Mouse (Mus musculus) MEL (cell line): ENCODE data around the gene Shh. TPM values are rescaled to one million over a fixed set of nuclear protein-coding genes. Genes with fewer than 3 reads are reported as not detected.

ENCODE experiments used
- DNase-seq: peaks from one replicate; pipeline ENCODE4 v3.0.0; 2011; ENCODE audit warnings: low read depth, low spot score
- H3K27ac ChIP-seq: 2 replicates; pipeline ENCODE4 v1.5.1; 2012; ENCODE audit warnings: low read depth, mild to moderate bottlenecking, control low read depth, low read length, moderate library complexity; ENCODE audit not compliant: control insufficient read depth
- H3K27me3 ChIP-seq, 2 experiments: fragments of 150-350 bp in 1 of 2; sonication (generic) in 1 of 2; 2 replicates each; pipeline ENCODE4 v1.6.1; 2012; ENCODE audit warnings: low read length in 2 of 2, mild to moderate bottlenecking in 2 of 2, improper control_type of control experiment in 1 of 2, moderate library complexity in 1 of 2; ENCODE audit not compliant: insufficient read depth in 2 of 2, control insufficient read depth in 1 of 2
- H3K36me3 ChIP-seq, 2 experiments: 2 replicates each; pipeline ENCODE4 v1.6.1; 2012 to 2014; ENCODE audit warnings: low read length in 2 of 2, improper control_type of control experiment in 1 of 2, inconsistent platforms in 1 of 2, mild to moderate bottlenecking in 1 of 2; ENCODE audit not compliant: insufficient read depth in 2 of 2, control insufficient read depth in 1 of 2
- H3K4me1 ChIP-seq, 2 experiments: fragments of 150-350 bp in 1 of 2; sonication (generic) in 1 of 2; 2 replicates each; pipeline ENCODE4 v1.6.1; 2012; ENCODE audit warnings: low read length in 2 of 2, improper control_type of control experiment in 1 of 2, mild to moderate bottlenecking in 1 of 2; ENCODE audit not compliant: insufficient read depth in 2 of 2, control insufficient read depth in 1 of 2
- H3K4me3 ChIP-seq, 2 experiments: fragments of 150-350 bp in 1 of 2; sonication (generic) in 1 of 2; 2 replicates each; pipeline ENCODE4 v1.5.1; 2012; ENCODE audit warnings: low read depth in 2 of 2, low read length in 2 of 2, mild to moderate bottlenecking in 2 of 2, moderate library complexity in 2 of 2, control low read depth in 1 of 2, improper control_type of control experiment in 1 of 2; ENCODE audit not compliant: control insufficient read depth in 1 of 2, insufficient read depth in 1 of 2
- H3K79me2 ChIP-seq: 2 replicates; pipeline ENCODE4 v1.6.1; 2012; ENCODE audit warnings: mild to moderate bottlenecking, low read length, moderate library complexity; ENCODE audit not compliant: control insufficient read depth, poor library complexity, insufficient read depth
- H3K9ac ChIP-seq: 2 replicates; pipeline ENCODE4 v1.6.1; 2012; ENCODE audit warnings: low read depth, mild to moderate bottlenecking, control low read depth, low read length, moderate library complexity; ENCODE audit not compliant: control insufficient read depth, poor library complexity, severe bottlenecking
- H3K9me3 ChIP-seq: fragments of 150-350 bp; sonication (generic); replicated peaks from 2 replicates; pipeline ENCODE4 v1.6.1; 2012; ENCODE audit warnings: mild to moderate bottlenecking, low read length, improper control_type of control experiment, moderate library complexity; ENCODE audit not compliant: insufficient read depth
- E2F4 ChIP-seq: IDR thresholded peaks from 2 replicates; pipeline ENCODE4 v1.6.1; 2011; ENCODE audit warnings: low read depth, low read length, improper control_type of control experiment, borderline replicate concordance
- KAT2A ChIP-seq: conservative IDR thresholded peaks from 2 replicates; pipeline ENCODE4 v1.6.1; 2012; ENCODE audit warnings: low read depth, low read length, improper control_type of control experiment, inconsistent platforms
- MAFK ChIP-seq: IDR thresholded peaks from 2 replicates; pipeline ENCODE4 v1.6.1; 2011; ENCODE audit warnings: low read depth, mild to moderate bottlenecking, low read length, improper control_type of control experiment, borderline replicate concordance
- MXI1 ChIP-seq: IDR thresholded peaks from 2 replicates; pipeline ENCODE4 v1.6.1; 2011; ENCODE audit warnings: mild to moderate bottlenecking, low read depth, low read length, improper control_type of control experiment
- MYC ChIP-seq: IDR thresholded peaks from 2 replicates; pipeline ENCODE4 v1.6.1; 2011; ENCODE audit warnings: low read depth, mild to moderate bottlenecking, low read length, improper control_type of control experiment, moderate library complexity
- NRF1 ChIP-seq: IDR thresholded peaks from 2 replicates; pipeline ENCODE4 v1.6.1; 2014; ENCODE audit warnings: low read depth, mild to moderate bottlenecking, inconsistent platforms, low read length, improper control_type of control experiment, moderate library complexity; ENCODE audit not compliant: poor library complexity, insufficient read depth, severe bottlenecking
- POLR2A ChIP-seq, 2 experiments: IDR thresholded peaks; 2 replicates each; pipeline ENCODE4 v1.6.1; 2011 to 2012; ENCODE audit warnings: low read length in 2 of 2, mild to moderate bottlenecking in 2 of 2, control low read depth in 1 of 2, improper control_type of control experiment in 1 of 2, low read depth in 1 of 2, moderate library complexity in 1 of 2; ENCODE audit not compliant: control insufficient read depth in 1 of 2, insufficient read depth in 1 of 2, poor library complexity in 1 of 2
- TAL1 ChIP-seq: IDR thresholded peaks from 2 replicates; pipeline ENCODE4 v1.6.1; 2012; ENCODE audit warnings: mild to moderate bottlenecking, inconsistent platforms, low read length, moderate library complexity, mixed read lengths
- UBTF ChIP-seq: IDR thresholded peaks from 2 replicates; pipeline ENCODE4 v1.6.1; 2012; ENCODE audit warnings: low read depth, mild to moderate bottlenecking, inconsistent platforms, low read length, improper control_type of control experiment, moderate library complexity, borderline replicate concordance; ENCODE audit not compliant: insufficient read depth
- ZKSCAN1 ChIP-seq: IDR thresholded peaks from 2 replicates; pipeline ENCODE4 v1.6.1; 2012; ENCODE audit warnings: low read depth, mild to moderate bottlenecking, inconsistent platforms, low read length, improper control_type of control experiment, moderate library complexity
- ZMIZ1 ChIP-seq: IDR thresholded peaks from 2 replicates; pipeline ENCODE4 v1.6.1; 2012; ENCODE audit warnings: low read depth, mild to moderate bottlenecking, inconsistent platforms, low read length, improper control_type of control experiment, moderate library complexity
- polyA plus RNA-seq, 2 experiments: library from polyadenylated mRNA; stranded (reverse) in 1 of 2; unstranded in 1 of 2; fragments of >175 nt in 1 of 2; fragments of >200 nt in 1 of 2; gene quantifications; 2 replicates each; pipeline versions ENCODE4 v1.2.1 to v1.2.4; 2012; ENCODE audit warnings: low replicate concordance in 2 of 2, low read depth in 1 of 2; ENCODE audit not compliant: insufficient read length in 2 of 2, insufficient read depth in 1 of 2, missing spikeins in 1 of 2
- total RNA-seq: library from RNA; depleted of rRNA; stranded (reverse); fragments of 300-350 nt; gene quantifications from 2 replicates; pipeline ENCODE4 v1.2.3, GENCODE M21; 2012; rRNA removed

Shh gene
- total and polyA plus RNA-seq, 3 experiments = not detected

- Histone ChIP-seq H3K27me3 (no peaks in the 10 kb centered on the region), H3K79me2 (no peaks in the 10 kb centered on the region), H3K4me3 (no peak overlapping the region), H3K9ac (no peak overlapping the region), H3K27ac (no peak overlapping the region), H3K36me3 (peaks cover 0 to 24% of the 10 kb centered on the region in 2 experiments; a peak in 2 of 4 replicates), H3K4me1 (no peaks in the 10 kb centered on the region), H3K9me3 (no peaks in the 10 kb centered on the region)
- no peak for DNase-seq
- TF ChIP-seq MAFK (no peak), MYC (no peak), E2F4 (no peak), POLR2A (IDR thresholded peaks at IDR 0.05; ENCODE audit: control insufficient read depth in 1 of 2, insufficient read depth in 1 of 2, low read depth in 1 of 2, low read length in 2 of 2, poor library complexity in 1 of 2) (no peak), MXI1 (no peak), UBTF (no peak), TAL1 (no peak), NRF1 (no peak), KAT2A (no peak), ZKSCAN1 (no peak), ZMIZ1 (no peak)
These were observed 54.9 kb downstream of the Shh start for GRCm38 (mm10) chr5:28412006-28412685.

Other genes with a start within 250 kb of the Shh start
- not detected in 2 replicates for gene Cnpy1, start 221.4 kb downstream of the Shh start, total RNA-seq
- gene Cnpy1, start 221.4 kb downstream of the Shh start, polyA plus RNA-seq = not detected
- 14.6 and 21.8 TPM in 2 replicates for gene Rbm33, start 150.1 kb downstream of the Shh start, total RNA-seq
- gene Rbm33, start 150.1 kb downstream of the Shh start, polyA plus RNA-seq = 10 to 100 TPM in 1 of 2 experiments, not detected in 1; 60.3 TPM